Mouse (Mus musculus): ENCODE measurements around the gene Slain1.

GRCm38 (mm10) chr14:103629639-103630364 lies 20.2 kb upstream of the Slain1 start:
- no peak for TF ChIP-seq CTCF (conservative IDR thresholded peaks at IDR 0.05; ENCODE audit: low read length)
- TF ChIP-seq NANOG (IDR thresholded peaks at IDR 0.05; ENCODE audit: borderline replicate concordance, low read length): no peak

Measured in E14TG2a.4 (cell line).